Mouse (Mus musculus) liver, embryonic 14.5 days (tissue): ENCODE data around the gene Sgcd. TPM values are rescaled to one million over a fixed set of nuclear protein-coding genes. Genes with fewer than 3 reads are reported as not detected.

Source experiments
- ATAC-seq: fragments of 200-750 bp; cut with Nextera tagmentation; 2 replicates; pipeline ENCODE4 v1.8.0; 2017; ENCODE audit warnings: moderate number of reproducible peaks, mild to moderate bottlenecking, moderate library complexity; ENCODE audit not compliant: insufficient read depth
- DNase-seq, 3 experiments: peaks; one replicate each; pipeline ENCODE4 v3.0.0-alpha.2; 2012 to 2013; ENCODE audit warnings: low read depth in 3 of 3, low spot score in 3 of 3
- H3K27ac ChIP-seq: fragments of 300-500 bp; sonication (generic); 2 replicates; pipeline ENCODE4 v1.5.1; 2014; ENCODE audit warnings: moderate library complexity, mild to moderate bottlenecking, control low read depth, inconsistent platforms
- H3K27me3 ChIP-seq: fragments of 300-500 bp; sonication (generic); 2 replicates; pipeline ENCODE4 v1.6.1; 2014; ENCODE audit warnings: mild to moderate bottlenecking, low read length, moderate library complexity; ENCODE audit not compliant: control insufficient read depth, insufficient read depth
- H3K36me3 ChIP-seq: fragments of 300-500 bp; sonication (generic); replicated peaks from 2 replicates; pipeline ENCODE4 v1.6.1; 2014; ENCODE audit warnings: low read depth; ENCODE audit not compliant: control insufficient read depth, insufficient read depth
- H3K4me1 ChIP-seq, 2 experiments: fragments of 200-500 bp in 1 of 2; fragments of 300-500 bp in 1 of 2; sonication (generic) in 1 of 2; replicated peaks; 2 replicates each; pipeline ENCODE4 v1.6.1; 2012 to 2014; ENCODE audit warnings: antibody characterized with exemption in 1 of 2, inconsistent platforms in 1 of 2, low read length in 1 of 2; ENCODE audit not compliant: control insufficient read depth in 2 of 2, insufficient read depth in 2 of 2
- H3K4me2 ChIP-seq: fragments of 300-500 bp; sonication (generic); 2 replicates; pipeline ENCODE4 v1.6.1; 2014; ENCODE audit warnings: low read depth, mild to moderate bottlenecking, control low read depth, moderate library complexity
- H3K4me3 ChIP-seq, 2 experiments: fragments of 200-500 bp in 1 of 2; fragments of 300-500 bp in 1 of 2; sonication (generic) in 1 of 2; 2 replicates each; pipeline ENCODE4 v1.5.1; 2012 to 2014; ENCODE audit warnings: low read depth in 2 of 2, low read length in 2 of 2, mild to moderate bottlenecking in 2 of 2, control low read depth in 1 of 2, inconsistent platforms in 1 of 2, moderate library complexity in 1 of 2; ENCODE audit not compliant: insufficient read depth in 1 of 2
- H3K9ac ChIP-seq: fragments of 300-500 bp; sonication (generic); replicated peaks from 2 replicates; pipeline ENCODE4 v1.6.1; 2014; ENCODE audit warnings: mild to moderate bottlenecking, control low read depth, moderate library complexity
- H3K9me3 ChIP-seq: fragments of 300-500 bp; sonication (generic); 2 replicates; pipeline ENCODE4 v1.6.1; 2016; ENCODE audit warnings: low read length, mixed read lengths; ENCODE audit not compliant: control insufficient read depth
- CTCF ChIP-seq: IDR thresholded peaks from 2 replicates; pipeline ENCODE4 v1.5.1; 2016; ENCODE audit warnings: antibody characterized with exemption, low read depth, control low read depth
- EP300 ChIP-seq: IDR thresholded peaks from 2 replicates; pipeline ENCODE4 v1.6.1; 2016; ENCODE audit warnings: antibody characterized with exemption, low read depth
- WGBS: fragments of 180-500 bp; shearing (Covaris S2); extraction: QIAGEN DNeasy Blood & Tissue Kit; methylation state at CpG from one replicate; pipeline ENCODE4 v1.1.7; 2014; ENCODE audit not compliant: insufficient replicate concordance; 5-methylcytosine and 5-hydroxymethylcytosine counted together
- polyA plus RNA-seq, 2 experiments: library from polyadenylated mRNA; depleted of rRNA in 1 of 2; stranded (reverse) in 1 of 2; unstranded in 1 of 2; fragments of >200 nt; fragmentation: Nextera tagmentation in 1 of 2; extraction: Ambion mirVana in 1 of 2; gene quantifications; 2 replicates each; pipeline versions ENCODE4 v1.2.1 to v1.2.3; 2012 to 2014

Gene Sgcd
- polyA plus RNA-seq, 2 experiments = 0.04 to 0.08 TPM

DNA sequence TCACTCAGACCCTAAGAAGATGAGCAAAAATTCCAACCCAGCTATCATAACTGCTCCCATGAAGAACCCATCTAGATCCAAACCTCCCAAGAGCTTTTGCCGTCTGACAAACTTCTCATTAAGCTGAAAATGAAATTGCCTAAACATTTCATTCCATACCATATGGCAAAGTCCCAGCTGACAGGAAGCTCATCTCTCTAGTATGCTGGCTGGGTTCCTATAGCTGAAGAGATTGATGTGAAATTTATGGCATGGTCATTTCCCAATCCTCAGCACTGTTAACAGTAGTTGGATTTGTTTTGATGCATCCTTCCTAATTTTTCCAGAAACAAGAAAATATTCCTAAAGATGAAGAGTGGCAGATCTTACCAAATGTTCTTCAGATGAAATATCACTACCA, 867.9 kb downstream of the Sgcd start:
- 50% methylated on average over 1 of the region's 1 CpGs for WGBS
- no peak for DNase-seq

DNA sequence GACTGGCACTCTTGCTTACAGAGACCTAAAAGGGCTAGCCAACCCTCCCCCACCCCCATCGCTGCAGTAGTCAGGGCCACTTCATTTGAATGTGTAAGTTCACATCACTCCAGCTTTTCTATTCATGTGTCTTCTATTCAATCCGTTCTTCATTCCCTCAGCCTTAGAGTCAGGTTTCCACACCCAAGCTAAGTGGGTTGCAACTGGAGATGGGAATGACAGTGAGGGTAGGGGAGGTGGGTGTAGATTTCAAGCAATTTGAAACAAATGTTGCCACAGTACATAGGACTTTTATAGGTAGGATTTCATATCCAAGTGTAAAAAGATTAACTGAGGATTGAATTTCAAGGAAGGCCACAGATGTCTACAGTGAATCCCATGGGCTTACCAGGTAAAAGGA, 870.9 kb downstream of the Sgcd start:
- ATAC-seq (no peak), DNase-seq (no peak)
- TF ChIP-seq EP300 (no peak), CTCF (no peak)
- 25% methylated on average over 2 of the region's 2 CpGs for WGBS
- Histone ChIP-seq H3K4me1 (no peaks in the 10 kb centered on the region), H3K4me2 (no peak overlapping the region), H3K9me3 (no peaks in the 10 kb centered on the region), H3K27ac (no peak overlapping the region), H3K4me3 (no peak overlapping the region), H3K27me3 (no peaks in the 10 kb centered on the region), H3K9ac (no peak overlapping the region), H3K36me3 (no peaks in the 10 kb centered on the region)

More for the DNA sequence above, 867.9 kb downstream of the Sgcd start:
- TF ChIP-seq CTCF = no peak
- TF ChIP-seq EP300 = no peak
- Histone ChIP-seq H3K9ac (no peak overlapping the region), H3K4me2 (no peak overlapping the region), H3K9me3 (no peaks in the 10 kb centered on the region), H3K4me1 (no peaks in the 10 kb centered on the region), H3K27me3 (no peaks in the 10 kb centered on the region), H3K27ac (no peak overlapping the region), H3K4me3 (no peak overlapping the region), H3K36me3 (no peaks in the 10 kb centered on the region)
- no peak for ATAC-seq

DNA sequence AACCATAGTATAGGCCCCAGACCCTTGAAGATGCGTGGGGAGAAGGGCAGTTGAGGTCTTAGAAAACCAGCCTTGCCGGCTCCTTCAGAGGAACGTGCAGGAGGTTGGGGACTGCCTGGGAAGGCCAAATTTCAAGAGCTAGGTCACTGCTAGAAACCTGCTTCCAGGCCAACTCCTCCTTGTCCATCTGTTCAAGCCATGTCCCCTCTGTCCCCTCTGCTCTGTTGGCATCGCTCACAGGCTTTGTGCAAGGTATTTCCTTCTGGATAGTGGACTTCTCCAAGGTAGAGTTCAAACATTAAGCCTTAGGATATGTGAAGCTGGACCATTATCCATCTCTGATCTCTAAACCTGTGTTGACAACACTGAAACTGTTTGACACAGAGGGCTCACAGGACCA, 874.4 kb downstream of the Sgcd start:
- no peaks in the 10 kb centered on the region for H3K27me3 ChIP-seq
- no peak for TF ChIP-seq EP300
- H3K4me3 ChIP-seq = no peak overlapping the region
- no peaks in the 10 kb centered on the region; a peak in 1 of 4 replicates for H3K4me1 ChIP-seq
- H3K4me2 ChIP-seq = no peak overlapping the region
- no peaks in the 10 kb centered on the region for H3K9me3 ChIP-seq
- ATAC-seq (no peak), DNase-seq (no peak)
- no peak overlapping the region for H3K9ac ChIP-seq
- H3K27ac ChIP-seq = no peak overlapping the region
- no peaks in the 10 kb centered on the region for H3K36me3 ChIP-seq
- 59% methylated on average over 4 of the region's 4 CpGs for WGBS

DNA sequence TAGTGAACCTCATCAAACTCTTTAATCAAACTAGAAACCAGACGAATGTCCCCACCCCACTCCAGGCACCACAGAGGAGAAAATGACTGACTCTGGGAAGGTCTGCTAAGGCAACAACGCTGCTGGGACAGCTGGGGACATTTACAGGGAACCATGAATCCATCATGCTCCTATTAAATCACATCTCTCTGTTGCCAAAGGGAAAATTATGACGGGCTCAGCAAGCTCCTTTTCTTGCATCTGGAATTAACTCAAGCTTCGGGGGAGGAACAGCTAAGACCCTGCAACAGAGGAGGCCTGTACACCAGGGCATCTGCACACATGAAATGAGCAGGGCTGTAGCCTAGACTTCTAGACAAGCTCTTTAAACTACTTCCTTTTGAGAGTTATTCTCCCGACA, 875.7 kb downstream of the Sgcd start:
- H3K27ac ChIP-seq = no peak overlapping the region
- no peaks in the 10 kb centered on the region for H3K27me3 ChIP-seq
- H3K4me1 ChIP-seq = no peaks in the 10 kb centered on the region; a peak in 1 of 4 replicates
- H3K4me3 ChIP-seq = no peak overlapping the region
- H3K9ac ChIP-seq = no peak overlapping the region
- H3K36me3 ChIP-seq = no peaks in the 10 kb centered on the region
- ATAC-seq = no peak
- H3K4me2 ChIP-seq = no peak overlapping the region
- WGBS = 52% methylated on average over 5 of the region's 5 CpGs
- no peak for DNase-seq
- no peaks in the 10 kb centered on the region for H3K9me3 ChIP-seq
- no peak for TF ChIP-seq EP300
- TF ChIP-seq CTCF = no peak

DNA sequence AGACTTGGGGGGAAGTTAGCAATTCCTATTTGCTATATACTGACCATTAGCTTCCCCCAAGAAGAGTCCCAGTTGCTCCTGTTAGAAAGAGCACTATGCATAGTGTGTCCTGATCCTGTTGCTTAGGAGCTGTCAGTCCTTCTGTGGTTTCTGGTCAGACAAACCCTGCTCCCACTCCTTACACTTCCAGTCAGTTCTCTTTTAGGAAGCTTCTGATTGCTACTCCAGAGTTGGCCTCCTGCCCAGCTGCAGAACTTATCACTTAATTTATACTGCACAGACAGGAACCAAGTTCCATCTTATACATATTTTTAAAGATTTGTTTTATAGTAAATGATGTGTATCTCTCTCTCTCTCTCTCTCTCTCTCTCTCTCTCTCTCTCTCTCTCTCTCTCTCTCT, 878.5 kb downstream of the Sgcd start:
- no peak for DNase-seq
- H3K4me1 ChIP-seq = no peaks in the 10 kb centered on the region; a peak in 1 of 4 replicates
- no peaks in the 10 kb centered on the region for H3K36me3 ChIP-seq
- no peak overlapping the region for H3K27ac ChIP-seq
- no peak overlapping the region for H3K4me3 ChIP-seq
- no peak for ATAC-seq
- no peak overlapping the region for H3K9ac ChIP-seq
- no peak overlapping the region for H3K4me2 ChIP-seq
- no peaks in the 10 kb centered on the region for H3K9me3 ChIP-seq
- H3K27me3 ChIP-seq = no peaks in the 10 kb centered on the region
- TF ChIP-seq CTCF (no peak), EP300 (no peak)
